Mouse (Mus musculus) heart, embryonic 15.5 days (tissue): ENCODE results near the gene Mt2. TPM values are rescaled to one million over a fixed set of nuclear protein-coding genes. Genes with fewer than 3 reads are reported as not detected.

Experiments
- ATAC-seq: fragments of 200-750 bp; cut with Nextera tagmentation; replicated peaks from 2 replicates; pipeline ENCODE4 v1.8.0; 2017; ENCODE audit warnings: low read depth, moderate TSS enrichment; ENCODE audit not compliant: insufficient number of reproducible peaks, insufficient read depth, low FRiP score
- H3K27ac ChIP-seq: fragments of 300-500 bp; sonication (generic); 2 replicates; pipeline ENCODE4 v1.5.1; 2015; ENCODE audit warnings: mild to moderate bottlenecking, inconsistent platforms
- H3K27me3 ChIP-seq: fragments of 300-500 bp; sonication (generic); 2 replicates; pipeline ENCODE4 v1.6.1; 2015; ENCODE audit warnings: inconsistent platforms
- H3K36me3 ChIP-seq: fragments of 300-500 bp; sonication (generic); 2 replicates; pipeline ENCODE4 v1.6.1; 2015; ENCODE audit warnings: mild to moderate bottlenecking, inconsistent platforms
- H3K4me1 ChIP-seq: fragments of 300-500 bp; sonication (generic); replicated peaks from 2 replicates; pipeline ENCODE4 v1.6.1; 2015; ENCODE audit warnings: inconsistent platforms
- H3K4me2 ChIP-seq: fragments of 300-500 bp; sonication (generic); 2 replicates; pipeline ENCODE4 v1.6.1; 2015; ENCODE audit warnings: inconsistent platforms, mild to moderate bottlenecking, moderate library complexity
- H3K4me3 ChIP-seq: fragments of 300-500 bp; sonication (generic); 2 replicates; pipeline ENCODE4 v1.5.1; 2015; ENCODE audit warnings: mild to moderate bottlenecking, inconsistent platforms
- H3K9ac ChIP-seq: fragments of 300-500 bp; sonication (generic); 2 replicates; pipeline ENCODE4 v1.6.1; 2015; ENCODE audit warnings: mild to moderate bottlenecking, inconsistent platforms
- H3K9me3 ChIP-seq: fragments of 300-500 bp; sonication (generic); replicated peaks from 2 replicates; pipeline ENCODE4 v1.6.1; 2016; ENCODE audit warnings: inconsistent platforms
- WGBS: fragments of 180-500 bp; shearing (Covaris S2); methylation state at CpG from one replicate; pipeline ENCODE4 v1.1.7; 2015; ENCODE audit warnings: mixed read lengths; 5-methylcytosine and 5-hydroxymethylcytosine counted together
- polyA plus RNA-seq: library from polyadenylated mRNA; unstranded; fragments of >200 nt; fragmentation: Nextera tagmentation; extraction: Ambion mirVana; gene quantifications from 2 replicates; pipeline ENCODE4 v1.2.1, GENCODE M21; 2015

Mt2 gene
- polyA plus RNA-seq, 1 experiment from 2014 or later, result 51.2 TPM

DNA sequence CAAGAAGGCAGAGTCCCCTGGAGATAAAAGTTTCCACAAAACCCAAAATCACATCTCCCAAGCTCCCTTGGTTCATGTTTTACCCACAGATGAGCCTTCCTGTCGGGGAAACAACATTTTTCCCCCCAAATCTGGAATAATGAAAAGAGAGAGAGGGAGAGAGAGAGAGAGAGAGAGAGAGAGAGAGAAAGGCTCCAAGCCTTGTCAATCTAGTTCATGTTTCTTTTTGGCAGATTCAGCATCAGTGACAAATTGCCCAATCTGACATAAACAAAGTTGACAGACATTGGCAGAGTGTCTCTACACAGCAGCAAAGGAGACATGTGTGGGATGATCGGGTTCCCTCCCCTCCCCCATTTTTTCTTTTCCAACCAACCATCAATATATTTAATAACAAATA, 35.0 kb downstream of the Mt2 start:
- Histone ChIP-seq H3K36me3 (no peaks in the 10 kb centered on the region), H3K4me1 (peaks cover 15% of the 10 kb centered on the region; the same call in 1 of the 2 replicates), H3K27ac (no peak overlapping the region), H3K4me2 (no peak overlapping the region), H3K4me3 (no peak overlapping the region), H3K9me3 (no peaks in the 10 kb centered on the region), H3K9ac (no peak overlapping the region), H3K27me3 (no peaks in the 10 kb centered on the region)
- 64% methylated on average over 2 of the region's 2 CpGs for WGBS
- no peak for ATAC-seq

DNA sequence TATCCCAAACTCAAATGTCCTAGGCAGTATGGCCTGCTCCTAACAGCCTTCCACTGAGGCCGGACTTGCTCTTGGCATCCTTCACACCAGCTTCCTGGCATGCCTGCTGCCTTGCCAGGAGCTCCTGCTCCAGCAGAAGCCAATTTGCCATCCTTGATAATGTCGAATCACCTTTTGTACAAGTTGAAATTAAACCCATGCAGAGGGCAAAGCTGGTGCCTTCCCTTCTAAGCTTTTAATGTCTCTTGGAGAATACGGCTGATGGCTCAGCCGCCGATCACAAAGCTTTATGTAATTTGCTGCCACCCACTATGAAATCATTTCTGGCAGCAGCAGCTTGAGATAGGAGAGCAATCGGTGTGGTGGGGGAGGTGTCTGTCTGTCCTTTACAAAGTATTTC, 37.2 kb downstream of the Mt2 start:
- H3K36me3 ChIP-seq, result no peaks in the 10 kb centered on the region
- H3K9ac ChIP-seq, result no peak overlapping the region
- no peaks in the 10 kb centered on the region for H3K9me3 ChIP-seq
- no peaks in the 10 kb centered on the region for H3K27me3 ChIP-seq
- no peak for ATAC-seq
- WGBS, result 46% methylated on average over 6 of the region's 6 CpGs
- H3K27ac ChIP-seq, result no peak overlapping the region
- H3K4me3 ChIP-seq, result no peak overlapping the region
- H3K4me2 ChIP-seq, result peak overlapping the region; percentile 21; the same call in 1 of the 2 replicates
- peaks cover 20% of the 10 kb centered on the region for H3K4me1 ChIP-seq

DNA sequence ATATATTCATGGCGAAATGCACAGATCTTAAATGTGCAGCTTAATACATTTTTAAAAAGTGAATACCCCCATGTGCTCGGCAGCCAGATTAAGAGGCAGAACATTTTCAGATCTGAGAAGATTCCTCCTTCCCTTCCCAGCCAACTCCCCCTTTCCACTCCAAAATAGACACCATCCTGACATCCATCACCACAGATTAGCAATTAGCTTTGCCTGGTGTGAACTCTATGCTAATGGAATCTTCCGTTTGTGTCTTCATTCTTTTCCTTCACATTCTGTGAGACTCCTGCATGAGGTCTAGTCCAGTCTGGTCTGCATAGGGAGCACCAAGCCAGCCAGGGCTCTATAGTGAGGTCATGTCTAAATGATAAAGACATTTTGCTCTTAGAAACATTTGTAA, 37.8 kb downstream of the Mt2 start:
- Histone ChIP-seq H3K9ac (no peak overlapping the region), H3K4me2 (no peak overlapping the region), H3K27ac (no peak overlapping the region), H3K4me1 (peaks cover 19% of the 10 kb centered on the region), H3K9me3 (no peaks in the 10 kb centered on the region), H3K4me3 (no peak overlapping the region), H3K36me3 (no peaks in the 10 kb centered on the region), H3K27me3 (no peaks in the 10 kb centered on the region)
- WGBS, result 63% methylated on average over 3 of the region's 3 CpGs
- no peak for ATAC-seq

DNA sequence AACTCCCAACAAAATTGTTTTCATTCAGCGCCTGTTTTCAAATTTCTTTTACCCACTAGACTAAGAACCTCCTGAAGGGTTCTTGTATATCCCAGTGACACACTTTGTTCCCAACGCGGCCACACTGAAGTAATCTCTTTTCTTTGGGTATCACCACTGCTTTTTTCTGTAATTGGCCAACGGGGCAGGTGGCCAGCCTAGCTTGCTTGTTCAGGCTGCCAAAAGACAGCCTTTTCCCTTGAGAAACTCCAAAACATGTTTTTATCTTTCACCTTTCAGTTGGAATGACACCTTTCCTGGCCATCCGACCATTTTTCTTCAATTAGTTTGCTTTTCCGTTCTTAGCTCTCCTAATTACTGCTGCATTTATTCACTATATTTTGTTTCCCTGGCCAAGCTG, 41.4 kb downstream of the Mt2 start:
- ATAC-seq, result no peak
- H3K4me1 ChIP-seq, result peaks cover 18% of the 10 kb centered on the region
- peak overlapping the region; percentile 72 for H3K4me2 ChIP-seq
- no peaks in the 10 kb centered on the region for H3K9me3 ChIP-seq
- WGBS, result 64% methylated on average over 6 of the region's 6 CpGs
- H3K27ac ChIP-seq, result peak overlapping the region; percentile 73
- peak overlapping the region; percentile 83 for H3K4me3 ChIP-seq
- H3K27me3 ChIP-seq, result no peaks in the 10 kb centered on the region
- H3K9ac ChIP-seq, result peak overlapping the region; percentile 26
- H3K36me3 ChIP-seq, result no peaks in the 10 kb centered on the region

DNA sequence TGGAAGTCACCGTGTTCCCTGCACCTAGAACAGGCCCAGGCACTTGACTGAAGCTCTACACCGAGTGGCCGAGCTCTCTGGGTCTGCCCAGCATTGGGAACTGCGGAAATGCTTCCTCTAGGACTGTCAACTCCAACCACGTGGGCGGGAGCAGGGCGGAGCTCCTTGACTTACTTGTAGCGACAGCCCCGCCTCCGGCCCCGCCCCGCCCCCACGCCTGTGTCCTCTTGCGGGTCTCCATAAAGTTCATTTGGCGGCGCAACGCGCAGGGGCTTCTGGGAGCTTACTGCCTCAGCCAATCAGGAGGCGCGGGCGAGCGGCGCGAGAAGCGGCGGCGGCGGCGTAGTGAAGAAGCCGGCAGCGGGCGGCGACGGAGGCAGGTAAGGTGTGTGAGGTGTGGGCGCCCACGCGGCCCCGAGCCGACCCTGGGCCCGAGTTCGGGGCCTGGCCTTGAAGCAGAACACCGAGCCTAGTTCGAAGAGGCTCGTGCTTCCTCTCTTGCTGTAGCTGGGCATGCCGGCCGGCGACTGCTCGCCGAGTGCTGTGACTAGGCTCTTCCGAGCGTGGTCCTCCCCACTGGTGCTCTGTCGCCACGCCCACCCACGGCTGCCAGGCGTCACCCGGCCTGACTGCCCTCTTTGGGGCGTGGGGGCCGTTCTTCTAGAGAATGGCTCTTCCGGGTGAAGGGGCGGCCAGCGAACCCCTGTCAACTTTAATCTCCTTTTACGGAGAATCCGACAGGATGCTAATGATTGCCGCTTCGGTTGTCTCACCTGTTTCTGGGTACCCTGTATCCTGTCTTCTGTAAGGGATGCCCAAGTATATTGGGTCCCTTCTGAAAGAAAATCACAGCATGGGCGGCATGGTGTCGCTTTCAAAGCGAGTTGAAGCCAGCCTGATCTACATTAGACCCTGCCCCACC, 42.0 kb downstream of the Mt2 start, which contains the start of gene Nup93:
TSS of gene Nup93 (plus strand) at position 313 of the 922 bp plus-strand sequence.
- ATAC-seq, result peak; percentile 97
- WGBS, result under 1% methylated on average over 58 of the region's 68 CpGs
- Histone ChIP-seq H3K4me3 (peak within 1 kb of the TSS; percentile 83), H3K27ac (peak within 1 kb of the TSS; percentile 73), H3K4me1 (peaks cover 16% of the 10 kb centered on the region), H3K4me2 (peak within 1 kb of the TSS; percentile 72), H3K9ac (peak within 1 kb of the TSS; percentile 81), H3K27me3 (no peaks in the 10 kb centered on the region), H3K36me3 (no peaks in the 10 kb centered on the region), H3K9me3 (no peaks in the 10 kb centered on the region)

Other genes starting within 250 kb of the Mt2 start
- 49.4 and 51.5 TPM in 2 replicates for gene Amfr, start 159.8 kb upstream of the Mt2 start, polyA plus RNA-seq
- 64.7 and 73.1 TPM in 2 replicates for gene Nudt21, start 135.6 kb upstream of the Mt2 start, polyA plus RNA-seq
- 11.1 and 11.3 TPM in 2 replicates for gene Ogfod1, start 135.5 kb upstream of the Mt2 start, polyA plus RNA-seq
- gene Bbs2, start 73.7 kb upstream of the Mt2 start, polyA plus RNA-seq, result 8.0 and 9.9 TPM in 2 replicates
- not detected in 2 replicates for gene Mt4, start 35.5 kb upstream of the Mt2 start, polyA plus RNA-seq
- 56.5 and 69.8 TPM in 2 replicates for gene Mt3, start 20.1 kb upstream of the Mt2 start, polyA plus RNA-seq
- 432 and 538 TPM in 2 replicates for gene Mt1, start 6.4 kb downstream of the Mt2 start, polyA plus RNA-seq
- 51.6 and 60.7 TPM in 2 replicates for gene Nup93, start 41.9 kb downstream of the Mt2 start, polyA plus RNA-seq
- gene Slc12a3, start 156.5 kb downstream of the Mt2 start, polyA plus RNA-seq, result 0.15 and 0.20 TPM in 2 replicates
- gene Herpud1, start 213.8 kb downstream of the Mt2 start, polyA plus RNA-seq, result 91.4 and 94.8 TPM in 2 replicates